Mouse (Mus musculus) CD4-positive, CD25-positive, alpha-beta regulatory T cell, adult 4 months (primary cell): ENCODE measurements around the gene Zfp414. TPM values are rescaled to one million over a fixed set of nuclear protein-coding genes. Genes with fewer than 3 reads are reported as not detected.
"Not testable (repeated sequence)": the region's sequence is repeated elsewhere in the genome, so short reads cannot be mapped to it uniquely, and the experiment has no call there.

ENCODE experiments used
- ATAC-seq: one replicate; pipeline ENCODE4 v1.8.0; 2017
- polyA plus RNA-seq, 2 experiments: library from polyadenylated mRNA; unstranded; fragments of 100-300 nt; shearing (Covaris generic); gene quantifications; one replicate each; pipeline ENCODE4 v1.2.1; 2017

Zfp414 gene
- 10 to 100 TPM; 51.4 to 82.4 TPM for polyA plus RNA-seq

- ATAC-seq: peak; percentile 96
Measured at GRCm38 (mm10) chr17:33628621-33629486, at the start of gene Zfp414. Zfp414 (plus strand) TSS chr17:33629090.

GRCm38 (mm10) chr17:33584061-33584460, 44.8 kb upstream of the Zfp414 start:
- no peak for ATAC-seq

- no peak for ATAC-seq
Measured at GRCm38 (mm10) chr17:33586011-33586410, 42.9 kb upstream of the Zfp414 start.

- no peak for ATAC-seq
Measured at GRCm38 (mm10) chr17:33597271-33597670, 31.6 kb upstream of the Zfp414 start.

GRCm38 (mm10) chr17:33598506-33598905, 30.4 kb upstream of the Zfp414 start:
- no peak for ATAC-seq

- ATAC-seq: no peak
Measured at GRCm38 (mm10) chr17:33599836-33600475, 28.9 kb upstream of the Zfp414 start.

- ATAC-seq: no peak
Measured at GRCm38 (mm10) chr17:33600831-33601230, 28.1 kb upstream of the Zfp414 start.

GRCm38 (mm10) chr17:33601947-33602346, 26.9 kb upstream of the Zfp414 start:
- ATAC-seq: no peak

- no peak for ATAC-seq
Measured at GRCm38 (mm10) chr17:33607273-33607672, 21.6 kb upstream of the Zfp414 start.

GRCm38 (mm10) chr17:33610548-33610947, 18.3 kb upstream of the Zfp414 start:
- no peak for ATAC-seq

GRCm38 (mm10) chr17:33613726-33614125, 15.2 kb upstream of the Zfp414 start:
- ATAC-seq: not testable (repeated sequence)

- ATAC-seq: no peak
Measured at GRCm38 (mm10) chr17:33627281-33627680, 1.6 kb upstream of the Zfp414 start.

- no peak for ATAC-seq
Measured at GRCm38 (mm10) chr17:33629487-33630125, 716 bp downstream of the Zfp414 start.

GRCm38 (mm10) chr17:33630171-33630895, 1.4 kb downstream of the Zfp414 start:
- ATAC-seq: no peak

- ATAC-seq: no peak
Measured at GRCm38 (mm10) chr17:33631236-33631635, 2.3 kb downstream of the Zfp414 start.

- ATAC-seq: no peak
Measured at GRCm38 (mm10) chr17:33631796-33632195, 2.9 kb downstream of the Zfp414 start.

- no peak for ATAC-seq
Measured at GRCm38 (mm10) chr17:33637038-33637437, 8.1 kb downstream of the Zfp414 start.

- ATAC-seq: no peak
Measured at GRCm38 (mm10) chr17:33637516-33638276, 8.8 kb downstream of the Zfp414 start, which contains the start of gene Pram1. Pram1 (plus strand) TSS chr17:33638056.

GRCm38 (mm10) chr17:33639743-33640142, 10.9 kb downstream of the Zfp414 start:
- no peak for ATAC-seq

- no peak for ATAC-seq
Measured at GRCm38 (mm10) chr17:33644068-33644467, 15.2 kb downstream of the Zfp414 start.

GRCm38 (mm10) chr17:33645073-33645472, 16.2 kb downstream of the Zfp414 start:
- ATAC-seq: no peak
